Mouse (Mus musculus) heart, adult 2 months (tissue): ENCODE measurements around the gene Chn1.

ENCODE experiments used
- CTCF ChIP-seq: fragments of 200-600 bp; IDR thresholded peaks from 2 replicates; pipeline ENCODE4 v1.8.1; 2022; ENCODE audit warnings: antibody characterized with exemption, mild to moderate bottlenecking, moderate library complexity
- POLR2A ChIP-seq: fragments of 200-500 bp; IDR thresholded peaks from 2 replicates; pipeline ENCODE4 v1.6.1; 2011; ENCODE audit warnings: mild to moderate bottlenecking, low read depth, low read length, control low read depth; ENCODE audit not compliant: insufficient read depth

DNA sequence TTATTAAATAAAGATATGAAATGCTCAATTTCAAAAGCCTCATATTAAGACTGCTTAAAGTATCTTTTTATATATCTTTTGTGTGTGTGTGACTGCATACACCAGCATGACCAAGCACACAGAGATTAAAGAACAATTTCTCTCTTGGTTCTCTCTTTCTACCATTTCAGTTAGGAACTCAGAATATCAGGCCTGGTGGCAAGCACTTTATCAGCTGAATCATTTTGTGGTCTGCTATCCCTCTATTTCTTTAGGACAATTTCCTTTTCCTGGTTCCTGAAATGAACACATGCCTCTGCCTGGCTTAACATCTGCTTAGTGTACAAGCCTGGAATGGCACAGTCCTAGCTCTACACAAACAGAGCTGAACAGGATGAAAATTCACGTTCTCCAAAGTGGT lies 92.6 kb downstream of the Chn1 start:
- TF ChIP-seq POLR2A, result no peak
- no peak for TF ChIP-seq CTCF
